Mouse (Mus musculus) urinary bladder, postnatal 10 days (tissue): ENCODE data around the gene 4930442H23Rik.
A peak's percentile ranks its signal among the peaks of the same experiment; 100 is the strongest.
"Not testable (repeated sequence)": the region's sequence is repeated elsewhere in the genome, so short reads cannot be mapped to it uniquely, and the experiment has no call there.

Experiments used
- DNase-seq: peaks from one replicate; pipeline ENCODE4 v3.0.0; 2022; ENCODE audit warnings: low spot score

The 4930442H23Rik gene

GRCm38 (mm10) chr10:81183805-81184204, at the start of gene 4930442H23Rik:
4930442H23Rik (minus strand) TSS chr10:81183849.
- DNase-seq, result no peak

GRCm38 (mm10) chr10:81233226-81233585, 49.6 kb upstream of the 4930442H23Rik start:
- DNase-seq, result no peak

GRCm38 (mm10) chr10:81232580-81233225, 49.1 kb upstream of the 4930442H23Rik start, which contains the start of gene Zfr2:
Zfr2 (plus strand) TSS chr10:81233155.
- DNase-seq, result peak; percentile 81

- DNase-seq, result no peak
These were observed 47.8 kb upstream of the 4930442H23Rik start for GRCm38 (mm10) chr10:81231436-81231835.

GRCm38 (mm10) chr10:81230438-81231332, 47.0 kb upstream of the 4930442H23Rik start, which contains the start of gene Atcay:
Atcay (minus strand) TSS chr10:81230833.
- DNase-seq, result no peak

- DNase-seq, result no peak
These were observed 46.2 kb upstream of the 4930442H23Rik start for GRCm38 (mm10) chr10:81229735-81230437.

- DNase-seq, result not testable (repeated sequence)
These were observed 40.1 kb upstream of the 4930442H23Rik start for GRCm38 (mm10) chr10:81223731-81224130.

- no peak for DNase-seq
These were observed 37.9 kb upstream of the 4930442H23Rik start for GRCm38 (mm10) chr10:81221402-81222015.

GRCm38 (mm10) chr10:81217964-81218363, 34.3 kb upstream of the 4930442H23Rik start:
- peak; percentile 55 for DNase-seq

GRCm38 (mm10) chr10:81217267-81217666, 33.6 kb upstream of the 4930442H23Rik start:
- DNase-seq, result not testable (repeated sequence)

- no peak for DNase-seq
These were observed 33.2 kb upstream of the 4930442H23Rik start for GRCm38 (mm10) chr10:81216810-81217209.

- no peak for DNase-seq
These were observed 32.6 kb upstream of the 4930442H23Rik start for GRCm38 (mm10) chr10:81216260-81216659.

- DNase-seq, result no peak
These were observed 26.5 kb upstream of the 4930442H23Rik start for GRCm38 (mm10) chr10:81210154-81210553.

- DNase-seq, result no peak
These were observed 20.5 kb upstream of the 4930442H23Rik start for GRCm38 (mm10) chr10:81204137-81204536.

- no peak for DNase-seq
These were observed 19.5 kb upstream of the 4930442H23Rik start for GRCm38 (mm10) chr10:81202978-81203720.

- DNase-seq, result no peak
These were observed 18.4 kb upstream of the 4930442H23Rik start, which contains the start of gene Nmrk2 for GRCm38 (mm10) chr10:81201807-81202758. Nmrk2 (minus strand) TSS chr10:81202051.

- no peak for DNase-seq
These were observed 17.1 kb upstream of the 4930442H23Rik start for GRCm38 (mm10) chr10:81200605-81201287.

GRCm38 (mm10) chr10:81200141-81200540, 16.5 kb upstream of the 4930442H23Rik start:
- no peak for DNase-seq

- DNase-seq, result no peak
These were observed 15.3 kb upstream of the 4930442H23Rik start for GRCm38 (mm10) chr10:81198990-81199389.
